ENCODE assay signal across 20 mouse cellular contexts in the genomic region with DNA sequence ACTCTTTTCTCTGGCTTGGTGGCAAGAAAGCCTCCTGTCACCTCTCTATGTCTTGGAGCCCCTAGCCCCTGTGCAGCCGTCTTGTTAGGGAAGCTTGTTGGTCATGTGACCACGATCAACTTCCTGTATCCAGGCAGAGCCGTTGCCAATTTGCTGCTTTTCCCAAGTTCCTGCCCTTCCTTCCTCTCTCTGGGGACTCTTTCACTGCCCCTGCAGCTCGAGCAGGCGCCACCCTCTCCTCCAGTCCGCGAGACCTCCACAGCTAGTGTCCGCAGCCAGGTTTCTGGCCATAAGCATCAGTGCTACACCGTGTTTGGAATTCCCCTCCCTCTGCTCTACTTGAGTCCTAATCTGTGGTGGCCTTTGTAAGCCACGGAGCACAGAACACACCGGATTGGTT. TPM values are rescaled to one million over a fixed set of nuclear protein-coding genes. Genes with fewer than 3 reads are reported as not detected.
DNase-seq lines count a peak whose midpoint lies in the region; ATAC-seq and TF ChIP-seq lines count a peak whose summit lies in the region.
"Had no signal": no experiment of that assay in that cellular context is flagged by ENCODE, and none has a peak within 500 bp of the region (broad histone marks: within the 10 kb centered on the region; RNA-seq: fewer than 3 reads in every experiment).

No protein-coding gene starts in this region.

- H3K9ac ChIP-seq in heart, embryonic 15.5 days, result no peak overlapping the region
- no peak overlapping the region for H3K9ac ChIP-seq in lung, embryonic 16.5 days (ENCODE audit: low read length)
- H3K9ac ChIP-seq in hindbrain, embryonic 13.5 days, result no peak overlapping the region
- H3K9ac ChIP-seq: embryonic facial prominence, embryonic 12.5 days; forebrain, embryonic 13.5 days; hindbrain, embryonic 12.5 days; midbrain, embryonic 15.5 days; neural tube, embryonic 13.5 days had no signal

- intact Hi-C loops in gastrocnemius, adult 2 months (cut with DNase I), result no loop called here

- WGBS in heart, embryonic 15.5 days, result 59% methylated on average over 11 of the region's 11 CpGs
- WGBS in lung, embryonic 16.5 days, result 52% methylated on average over 11 of the region's 11 CpGs
- 82% methylated on average over 11 of the region's 11 CpGs for whole genome bisulfite sequencing in hindbrain, embryonic 13.5 days

- 0 out of 2 replicates have a peak overlapping the region, but pooled peaks have one; percentile 21 for H3K4me2 ChIP-seq in heart, embryonic 15.5 days
- no peak overlapping the region; the same call in 1 of the 2 replicates for H3K4me2 ChIP-seq in lung, embryonic 16.5 days (ENCODE audit: low read depth, low read length)
- H3K4me2 ChIP-seq in hindbrain, embryonic 13.5 days, result no peak overlapping the region
- H3K4me2 ChIP-seq: embryonic facial prominence, embryonic 12.5 days; forebrain, embryonic 13.5 days; hindbrain, embryonic 12.5 days; midbrain, embryonic 15.5 days; neural tube, embryonic 13.5 days had no signal

- no peak for ATAC-seq in heart, embryonic 15.5 days (replicated peaks; ENCODE audit: insufficient number of reproducible peaks, insufficient read depth, low FRiP score, low read depth)
- peak; percentile 51 for ATAC-seq in lung, embryonic 16.5 days (ENCODE audit: low read depth)
- ATAC-seq in hindbrain, embryonic 13.5 days (ENCODE audit: low FRiP score), result no peak
- ATAC-seq: forebrain, embryonic 13.5 days; midbrain, embryonic 15.5 days had no signal

- no peaks in the 10 kb centered on the region for H3K27me3 ChIP-seq in heart, embryonic 15.5 days
- no peaks in the 10 kb centered on the region for H3K27me3 ChIP-seq in lung, embryonic 16.5 days (ENCODE audit: control insufficient read depth, insufficient read depth, low read depth, low read length)
- H3K27me3 ChIP-seq in hindbrain, embryonic 13.5 days, result no peaks in the 10 kb centered on the region
- H3K27me3 ChIP-seq: forebrain, embryonic 13.5 days; hindbrain, embryonic 12.5 days; midbrain, embryonic 15.5 days had no signal

- no peak for DNase-seq in gastrocnemius, adult 2 months
- no peak for DNase-seq in gastrocnemius, postnatal 4 days (ENCODE audit: low spot score in 2 of 2)
- DNase-seq in ZHBTc4 (ENCODE audit: low read depth, low spot score), result peak; percentile 26
- no peak for DNase-seq in embryo, embryonic 10.5 days (ENCODE audit: low spot score)
- no peak for DNase-seq in spleen, postnatal 4 days (ENCODE audit: low spot score in 2 of 2)
- DNase-seq: cerebellum, adult 9-11 months; kidney, adult 2 months; thymus, adult 2 months had no signal

- no peaks in the 10 kb centered on the region for H3K4me1 ChIP-seq in heart, embryonic 15.5 days (replicated peaks)
- peaks cover 4% of the 10 kb centered on the region; the same call in 1 of the 2 replicates for H3K4me1 ChIP-seq in lung, embryonic 16.5 days (replicated peaks; ENCODE audit: control insufficient read depth, insufficient read depth, low read length)
- peaks cover 8% of the 10 kb centered on the region for H3K4me1 ChIP-seq in hindbrain, embryonic 13.5 days (replicated peaks)
- H3K4me1 ChIP-seq: forebrain, embryonic 13.5 days; midbrain, embryonic 15.5 days had no signal

- H3K4me3 ChIP-seq in gastrocnemius, adult 2 months, result peak overlapping the region; percentile 59
- H3K4me3 ChIP-seq in heart, embryonic 15.5 days, result no peak overlapping the region
- 0 out of 2 replicates have a peak overlapping the region, but pooled peaks have one; percentile 4 for H3K4me3 ChIP-seq in lung, embryonic 16.5 days (ENCODE audit: low read length)
- no peak overlapping the region for H3K4me3 ChIP-seq in hindbrain, embryonic 13.5 days
- H3K4me3 ChIP-seq: embryonic facial prominence, embryonic 12.5 days; forebrain, embryonic 13.5 days; hindbrain, embryonic 12.5 days; midbrain, embryonic 15.5 days; neural tube, embryonic 13.5 days had no signal

- H3K9me3 ChIP-seq in heart, embryonic 15.5 days (replicated peaks), result no peaks in the 10 kb centered on the region
- H3K9me3 ChIP-seq in lung, embryonic 16.5 days (ENCODE audit: control insufficient read depth, low read length), result no peaks in the 10 kb centered on the region
- no peaks in the 10 kb centered on the region for H3K9me3 ChIP-seq in hindbrain, embryonic 13.5 days
- H3K9me3 ChIP-seq: embryonic facial prominence, embryonic 12.5 days; forebrain, embryonic 13.5 days; hindbrain, embryonic 12.5 days; midbrain, embryonic 15.5 days; neural tube, embryonic 13.5 days had no signal

- TF ChIP-seq CTCF in gastrocnemius, adult 2 months (IDR thresholded peaks at IDR 0.05), result no peak

- no peaks in the 10 kb centered on the region for H3K36me3 ChIP-seq in heart, embryonic 15.5 days
- no peaks in the 10 kb centered on the region for H3K36me3 ChIP-seq in lung, embryonic 16.5 days (ENCODE audit: control insufficient read depth, insufficient read depth, low read length)
- no peaks in the 10 kb centered on the region for H3K36me3 ChIP-seq in hindbrain, embryonic 13.5 days
- H3K36me3 ChIP-seq: embryonic facial prominence, embryonic 12.5 days; hindbrain, embryonic 12.5 days; midbrain, embryonic 15.5 days; neural tube, embryonic 13.5 days had no signal

- H3K27ac ChIP-seq in gastrocnemius, adult 2 months, result peak overlapping the region; percentile 12; the same call in 1 of the 2 replicates
- H3K27ac ChIP-seq in heart, embryonic 15.5 days, result no peak overlapping the region
- H3K27ac ChIP-seq in lung, embryonic 16.5 days (ENCODE audit: low read length), result peak overlapping the region; percentile 50; the same call in 1 of the 2 replicates
- no peak overlapping the region for H3K27ac ChIP-seq in hindbrain, embryonic 13.5 days
- H3K27ac ChIP-seq: embryonic facial prominence, embryonic 12.5 days; forebrain, embryonic 13.5 days; hindbrain, embryonic 12.5 days; midbrain, embryonic 15.5 days; neural tube, embryonic 13.5 days had no signal

RNA-seq across cellular contexts. Expression of a gene that starts 59.7 kb away (rescaled TPM):
- not detected for total RNA-seq in gastrocnemius, adult 2 months (2021)
- not detected for total RNA-seq in gastrocnemius, postnatal 4 days (2021)
- not detected in 2 replicates for polyA plus RNA-seq in heart, embryonic 15.5 days (2015; fragmentation: Nextera tagmentation; extraction: Ambion mirVana)
- not detected in 2 replicates for polyA plus RNA-seq in lung, embryonic 16.5 days (2015; fragmentation: Nextera tagmentation; extraction: Ambion mirVana)
- polyA plus RNA-seq in hindbrain, embryonic 13.5 days (2015; fragmentation: Nextera tagmentation; extraction: Ambion mirVana), result not detected in 2 replicates
- total RNA-seq: ES-E14; gastrocnemius, adult 18-20 months; layer of hippocampus, adult 18-20 months; left cerebral cortex, postnatal 10 days had no signal
- polyA plus RNA-seq: embryonic facial prominence, embryonic 12.5 days; forebrain, embryonic 13.5 days; hindbrain, embryonic 12.5 days; kidney, adult 2 months; midbrain, embryonic 15.5 days; neural tube, embryonic 13.5 days had no signal

Comparison
In these comparisons a context has a peak if more than half of its experiments do, and no peak if none do; other contexts are left out.
1. H3K27ac ChIP-seq: peak in gastrocnemius, adult 2 months (single experiment) and lung, embryonic 16.5 days (single experiment); none in heart, embryonic 15.5 days (single experiment) and hindbrain, embryonic 13.5 days (single experiment).
2. H3K4me3 ChIP-seq: peak in gastrocnemius, adult 2 months (single experiment) and lung, embryonic 16.5 days (single experiment); none in heart, embryonic 15.5 days (single experiment) and hindbrain, embryonic 13.5 days (single experiment).